Mouse (Mus musculus) adrenal gland, postnatal 36 days (tissue): Measurements from ENCODE around the gene Tbc1d21. TPM values are rescaled to one million over a fixed set of nuclear protein-coding genes. Genes with fewer than 3 reads are reported as not detected.

ENCODE experiments used
- DNase-seq, 2 experiments: peaks; one replicate each; pipeline ENCODE4 v3.0.0; 2021; ENCODE audit warnings: mixed read lengths in 1 of 2
- total RNA-seq, 2 experiments: library from RNA; stranded (reverse); gene quantifications; 2 replicates each; pipeline ENCODE4 v1.2.3; 2021

Gene Tbc1d21
- total RNA-seq, 2 experiments from 2014 or later, result not detected

GRCm38 (mm10) chr9:58345963-58346362 lies 24.3 kb downstream of the Tbc1d21 start:
- no peak for DNase-seq

GRCm38 (mm10) chr9:58341795-58342194 lies 28.5 kb downstream of the Tbc1d21 start:
- no peak for DNase-seq

- DNase-seq, result no peak
Measured at GRCm38 (mm10) chr9:58336650-58337281, 33.5 kb downstream of the Tbc1d21 start.

- no peak for DNase-seq
Measured at GRCm38 (mm10) chr9:58331276-58331675, 39.0 kb downstream of the Tbc1d21 start.

GRCm38 (mm10) chr9:58330293-58330692 lies 40.0 kb downstream of the Tbc1d21 start:
- DNase-seq, result peak; percentile 56 to 61

- DNase-seq, result no peak
Measured at GRCm38 (mm10) chr9:58327382-58327781, 42.9 kb downstream of the Tbc1d21 start.

- no peak for DNase-seq
Measured at GRCm38 (mm10) chr9:58326477-58327180, 43.6 kb downstream of the Tbc1d21 start.

- DNase-seq, result no peak
Measured at GRCm38 (mm10) chr9:58321681-58322080, 48.6 kb downstream of the Tbc1d21 start.

- no peak for DNase-seq
Measured at GRCm38 (mm10) chr9:58318317-58318716, 51.9 kb downstream of the Tbc1d21 start.

GRCm38 (mm10) chr9:58317381-58317780 lies 52.9 kb downstream of the Tbc1d21 start:
- no peak for DNase-seq

GRCm38 (mm10) chr9:58316784-58317183 lies 53.5 kb downstream of the Tbc1d21 start:
- no peak for DNase-seq

- DNase-seq, result no peak
Measured at GRCm38 (mm10) chr9:58315850-58316249, 54.4 kb downstream of the Tbc1d21 start.

- peak; percentile 48 to 53 for DNase-seq
Measured at GRCm38 (mm10) chr9:58314682-58315360, 55.4 kb downstream of the Tbc1d21 start.

GRCm38 (mm10) chr9:58312944-58313359 lies 57.3 kb downstream of the Tbc1d21 start, which contains the start of gene Loxl1:
Loxl1 (minus strand) TSS chr9:58313186.
- DNase-seq, result peak; percentile 70 to 71

- peak; percentile 75 to 77 for DNase-seq
Measured at GRCm38 (mm10) chr9:58312196-58312943, 57.9 kb downstream of the Tbc1d21 start.

- peak in 1 of 2 experiments; percentile 42 for DNase-seq
Measured at GRCm38 (mm10) chr9:58311191-58311910, 58.9 kb downstream of the Tbc1d21 start.

- DNase-seq, result peak in 1 of 2 experiments; percentile 28
Measured at GRCm38 (mm10) chr9:58310043-58310660, 60.1 kb downstream of the Tbc1d21 start.
